Mouse (Mus musculus) forelimb bud, embryonic 11.5 days (tissue): ENCODE measurements around the gene Olfr809.

ENCODE experiments used
- DNase-seq: peaks from one replicate; pipeline ENCODE4 v3.0.0-alpha.2; 2012; ENCODE audit warnings: low read depth, low spot score

The Olfr809 gene

DNA sequence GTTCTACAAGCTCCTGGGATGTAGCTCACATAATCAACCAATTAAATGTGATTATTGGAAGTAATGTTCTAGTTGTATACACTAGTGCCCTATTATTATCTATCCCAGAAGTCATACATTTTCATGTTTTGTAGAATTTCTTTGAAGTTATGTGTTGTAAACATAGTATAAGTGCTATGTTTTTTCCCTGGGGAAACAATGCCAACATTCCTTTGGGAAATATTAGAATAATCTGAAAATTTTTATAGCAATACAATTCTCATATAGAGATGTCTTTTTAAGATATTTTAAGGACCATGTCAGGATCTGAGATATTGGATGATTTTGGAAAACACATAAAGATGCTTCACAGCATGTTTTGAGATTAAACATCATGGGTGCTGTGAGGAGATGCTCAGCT is at the start of gene Olfr809:
Gene Olfr809 (plus strand): TSS at position 301 of the 400 bp plus-strand sequence.
- no peak for DNase-seq

DNA sequence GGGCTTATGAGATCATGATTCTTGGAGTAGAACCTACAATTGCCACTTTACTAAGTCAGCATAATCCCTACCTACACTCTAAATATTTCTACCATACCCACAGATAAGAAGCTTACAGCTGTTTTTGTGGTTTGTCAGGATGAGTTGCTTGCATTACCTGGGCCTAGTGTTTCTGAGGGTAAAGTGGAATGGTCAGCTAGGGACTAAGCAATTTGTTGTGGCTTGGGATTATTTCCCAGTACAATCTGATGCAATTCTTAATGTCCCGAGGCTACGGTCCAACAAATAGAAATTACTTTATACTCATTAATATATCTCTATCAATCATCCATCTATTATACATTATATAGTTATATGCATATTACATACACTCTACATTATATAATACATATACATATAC is 45.2 kb upstream of the Olfr809 start, which contains the start of gene Olfr805:
Gene Olfr805 (minus strand): TSS at position 101 of the 400 bp plus-strand sequence.
- DNase-seq: no peak

DNA sequence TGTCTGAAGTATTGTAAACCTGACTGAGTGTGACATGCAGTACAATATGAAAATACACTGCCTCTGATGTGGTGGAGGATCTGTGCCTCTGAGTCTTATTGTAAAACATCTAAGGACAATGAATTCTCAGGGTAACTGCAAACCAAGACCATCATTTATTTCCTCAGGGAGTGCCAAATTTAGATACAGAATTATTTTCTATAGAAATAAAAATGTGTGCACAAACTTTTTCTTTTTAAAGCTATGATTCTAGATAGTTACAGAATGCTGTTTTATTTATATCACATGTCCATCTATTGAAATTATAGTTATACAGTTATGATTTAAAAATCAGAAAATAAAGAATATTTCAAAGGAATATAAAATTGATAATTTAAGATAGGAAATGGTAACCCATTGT is 32.6 kb upstream of the Olfr809 start, which contains the start of gene Olfr806:
Gene Olfr806 (minus strand): TSS at position 101 of the 400 bp plus-strand sequence.
- no peak for DNase-seq

DNA sequence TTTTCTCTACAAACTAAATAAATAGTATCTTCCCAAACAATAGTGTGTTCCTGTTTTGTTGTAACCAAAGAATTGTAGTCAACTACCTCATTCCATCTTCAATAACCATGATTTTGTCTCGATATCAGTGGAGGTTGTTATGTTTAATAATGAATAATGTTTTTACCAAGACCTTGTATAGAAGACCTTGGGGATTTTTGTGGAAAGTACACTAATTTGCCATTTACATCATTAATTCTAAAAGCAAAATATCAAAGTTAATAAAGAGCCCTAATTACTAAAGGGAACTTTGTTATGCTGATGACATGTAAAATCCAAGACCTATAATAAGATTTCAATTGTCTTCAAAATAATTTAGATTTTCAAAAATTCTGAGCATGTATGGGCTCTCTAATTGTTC is 16.7 kb upstream of the Olfr809 start, which contains the start of gene Olfr807:
Gene Olfr807 (minus strand): TSS at position 101 of the 400 bp plus-strand sequence.
- DNase-seq: no peak

DNA sequence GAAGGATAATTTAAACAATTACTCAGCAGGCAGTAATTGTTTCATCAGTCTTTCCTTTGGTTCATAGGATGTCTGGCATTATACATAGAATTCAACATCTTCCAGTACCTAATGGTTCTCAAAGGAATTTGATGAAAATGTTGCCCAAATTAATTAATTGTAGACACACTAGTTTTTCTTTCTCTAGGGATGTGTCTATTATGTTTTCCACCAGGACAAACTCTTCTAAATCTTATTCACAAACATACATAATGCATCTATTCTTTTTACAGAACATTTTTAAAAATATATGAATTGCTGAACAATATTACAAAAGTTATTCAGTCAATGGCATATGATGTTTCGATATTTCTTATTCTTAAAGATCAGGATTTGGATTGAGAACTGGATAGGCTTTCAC is 9.3 kb upstream of the Olfr809 start, which contains the start of gene Olfr808:
Gene Olfr808 (plus strand): TSS at position 301 of the 400 bp plus-strand sequence.
- no peak for DNase-seq

DNA sequence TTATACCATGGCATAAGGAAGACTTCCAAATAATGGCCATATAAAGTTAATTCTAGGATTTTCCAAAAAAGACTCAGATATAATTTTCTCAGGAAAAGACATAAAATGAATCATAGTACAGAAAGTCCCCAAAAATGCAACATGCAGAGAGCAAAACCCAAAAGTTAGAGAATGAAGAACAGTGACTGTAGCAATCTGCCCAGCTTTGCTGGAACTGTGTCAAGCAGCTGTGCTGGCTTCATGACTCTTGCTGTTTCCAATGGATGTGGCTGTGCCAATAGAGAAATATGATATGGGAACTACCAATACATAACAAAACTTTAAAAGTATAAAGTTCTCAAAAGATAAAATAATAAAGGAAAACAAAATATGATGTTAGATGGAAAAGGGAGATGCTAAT is 3.7 kb downstream of the Olfr809 start:
- no peak for DNase-seq

DNA sequence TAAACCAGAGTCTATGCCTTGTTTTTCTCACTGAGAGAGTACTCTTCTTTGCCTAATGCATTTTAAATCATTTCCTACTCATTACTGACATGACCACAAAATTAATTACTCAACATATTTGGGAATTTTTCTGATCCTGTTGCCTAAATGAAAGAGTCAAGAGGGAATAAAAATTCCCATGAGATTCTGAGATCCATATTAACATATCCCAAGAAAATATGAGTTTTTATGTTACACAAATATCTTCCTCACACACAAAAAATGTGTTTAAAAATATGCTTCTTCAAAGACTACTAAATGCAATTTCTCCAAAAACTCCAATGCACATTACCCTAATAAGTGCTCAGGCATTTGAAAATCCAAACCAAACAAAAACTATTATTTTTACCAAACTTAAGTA is 20.4 kb downstream of the Olfr809 start, which contains the start of gene Olfr810:
Gene Olfr810 (minus strand): TSS at position 101 of the 400 bp plus-strand sequence.
- no peak for DNase-seq

DNA sequence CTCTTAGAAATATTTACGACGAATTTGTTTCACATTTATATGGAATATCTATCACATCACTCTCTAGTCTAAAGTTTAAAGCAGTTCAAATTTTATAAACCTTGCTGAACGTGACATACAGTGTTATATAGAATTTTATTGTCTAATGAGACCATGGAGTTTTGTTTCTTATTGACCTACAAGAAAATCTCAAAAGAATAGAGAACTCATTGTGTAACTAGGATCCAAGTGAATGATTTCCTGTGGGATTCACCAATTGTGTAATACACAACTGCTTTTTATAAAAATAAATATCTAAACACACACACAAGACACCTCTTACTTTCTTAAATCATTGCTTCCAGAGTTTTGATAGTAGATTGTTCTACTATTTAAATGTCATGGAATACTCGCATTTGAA is 29.9 kb downstream of the Olfr809 start, which contains the start of gene Olfr811:
Gene Olfr811 (minus strand): TSS at position 101 of the 400 bp plus-strand sequence.
- no peak for DNase-seq
